Mouse (Mus musculus): ENCODE data around the gene Gm49361.

- TF ChIP-seq CTCF (IDR thresholded peaks at IDR 0.05; ENCODE audit: low read depth) (no peak), EP300 (IDR thresholded peaks at IDR 0.05; ENCODE audit: low read depth) (no peak)
Observed at GRCm38 (mm10) chr14:57756094-57756493, 10.2 kb upstream of the Gm49361 start.
